Mouse (Mus musculus) CD4-positive naive resting alpha-beta T cell, adult 76 days (primary cell): ENCODE data around the gene Tmem165. TPM values are rescaled to one million over a fixed set of nuclear protein-coding genes. Genes with fewer than 3 reads are reported as not detected.

Experiments used
- total RNA-seq: library from RNA; stranded (reverse); gene quantifications from one replicate; pipeline ENCODE4 v1.2.4, GENCODE M21; 2023

Gene Tmem165
- total RNA-seq: 25.3 TPM

GRCm38 (mm10) chr5:76183750-76184261 is at the start of gene Tmem165:
Tmem165 (plus strand) TSS chr5:76183880.

GRCm38 (mm10) chr5:76139808-76140729 is 43.6 kb upstream of the Tmem165 start, which contains the start of gene Srd5a3:
Srd5a3 (plus strand) TSS chr5:76140271.

Other genes starting within 250 kb of the Tmem165 start
- not detected for gene Kdr, start 205.4 kb upstream of the Tmem165 start, total RNA-seq
- gene Srd5a3, start 43.6 kb upstream of the Tmem165 start, total RNA-seq: 23.3 TPM
- 22.2 TPM for gene Clock, start 120.9 kb downstream of the Tmem165 start, total RNA-seq
- not detected for gene Pdcl2, start 147.3 kb downstream of the Tmem165 start, total RNA-seq
- gene Nmu, start 179.9 kb downstream of the Tmem165 start, total RNA-seq: not detected